In genomic region chr16:34082494-34083469, GRCm38 (mm10) we compare ENCODE assay signal across 8 mouse cellular contexts.
DNase-seq lines count a peak whose midpoint lies in the region; ATAC-seq and TF ChIP-seq lines count a peak whose summit lies in the region.

No protein-coding gene starts in this region.

- no peaks in the 10 kb centered on the region for H3K9me3 ChIP-seq in lung, embryonic 15.5 days
- no peaks in the 10 kb centered on the region for H3K9me3 ChIP-seq in heart, embryonic 14.5 days (ENCODE audit: control insufficient read depth, low read length)

- no peaks in the 10 kb centered on the region for H3K27me3 ChIP-seq in lung, embryonic 15.5 days
- H3K27me3 ChIP-seq in heart, embryonic 14.5 days (ENCODE audit: control insufficient read depth, insufficient read depth, low read length) = no peaks in the 10 kb centered on the region
- no peaks in the 10 kb centered on the region for H3K27me3 ChIP-seq in myocyte (ENCODE audit: control insufficient read depth, insufficient read depth, insufficient read length)

- H3K4me3 ChIP-seq in lung, embryonic 15.5 days = no peak overlapping the region
- no peak overlapping the region for H3K4me3 ChIP-seq in heart, embryonic 14.5 days (ENCODE audit: control insufficient read depth in 1 of 2, insufficient read depth in 1 of 2, low read depth in 1 of 2, low read length in 2 of 2)
- no peak overlapping the region for H3K4me3 ChIP-seq in myocyte

- no peak for TF ChIP-seq POLR2A in myocyte (IDR thresholded peaks at IDR 0.05; ENCODE audit: insufficient read length, low read depth)

- peak; percentile 28 for DNase-seq in adrenal gland, postnatal 10 days
- no peak for DNase-seq in adrenal gland, adult 18-20 months (ENCODE audit: low spot score in 2 of 2)
- DNase-seq in lung, postnatal 25 days (ENCODE audit: low spot score) = no peak
- no peak for DNase-seq in urinary bladder, postnatal 14 days (ENCODE audit: low spot score)
- no peak for DNase-seq in kidney, postnatal 36 days

- no peak for ATAC-seq in lung, embryonic 15.5 days (ENCODE audit: borderline replicate concordance, extremely low read depth, low FRiP score, low TSS enrichment)
- ATAC-seq in heart, embryonic 14.5 days (ENCODE audit: insufficient number of reproducible peaks, insufficient read depth, low FRiP score, low read depth) = no peak

- 86% methylated on average over 5 of the region's 5 CpGs for WGBS in lung, embryonic 15.5 days
- 78% methylated on average over 5 of the region's 5 CpGs for WGBS in heart, embryonic 14.5 days

- no peak overlapping the region for H3K4me2 ChIP-seq in lung, embryonic 15.5 days
- peak overlapping the region; percentile 8; the same call in 1 of the 2 replicates for H3K4me2 ChIP-seq in heart, embryonic 14.5 days (ENCODE audit: low read length)
- peak overlapping the region; percentile 15 for H3K4me2 ChIP-seq in myocyte (ENCODE audit: low read depth)

- H3K27ac ChIP-seq in lung, embryonic 15.5 days = 0 out of 2 replicates have a peak overlapping the region, but pooled peaks have one; percentile 27
- H3K27ac ChIP-seq in heart, embryonic 14.5 days (replicated peaks in 1 of 2; ENCODE audit: control insufficient read depth in 1 of 2, insufficient read depth in 1 of 2, low read depth in 2 of 2, low read length in 2 of 2) = peak overlapping the region; percentile 84 to 88

- no peak overlapping the region for H3ac ChIP-seq in myocyte (ENCODE audit: control insufficient read depth, insufficient read length)

- peaks cover 51% of the 10 kb centered on the region for H3K4me1 ChIP-seq in lung, embryonic 15.5 days
- peaks cover 37 to 72% of the 10 kb centered on the region in 2 experiments for H3K4me1 ChIP-seq in heart, embryonic 14.5 days (ENCODE audit: control insufficient read depth in 2 of 2, insufficient read depth in 2 of 2, low read length in 2 of 2)

- no peaks in the 10 kb centered on the region for H3K36me3 ChIP-seq in lung, embryonic 15.5 days
- H3K36me3 ChIP-seq in heart, embryonic 14.5 days (ENCODE audit: control insufficient read depth, insufficient read depth, low read length) = no peaks in the 10 kb centered on the region
- no peaks in the 10 kb centered on the region for H3K36me3 ChIP-seq in myocyte (ENCODE audit: control insufficient read depth, insufficient read depth)

- H3K79me2 ChIP-seq in myocyte (ENCODE audit: control insufficient read depth, insufficient read depth) = no peaks in the 10 kb centered on the region

- H3K9ac ChIP-seq in lung, embryonic 15.5 days = no peak overlapping the region
- H3K9ac ChIP-seq in heart, embryonic 14.5 days (ENCODE audit: low read length) = peak overlapping the region; percentile 27; the same call in 1 of the 2 replicates

TF ChIP-seq in myocyte, 11 proteins besides CTCF, POLR2A, EP300 and RAD21:
- TF ChIP-seq TCF3 (IDR thresholded peaks at IDR 0.05; ENCODE audit: insufficient read length, low read depth) (no peak), MYOD1 (IDR thresholded peaks at IDR 0.05; ENCODE audit: control insufficient read depth in 1 of 3, insufficient read length in 2 of 3, low read depth in 2 of 3) (no peak), TCF12 (IDR thresholded peaks at IDR 0.05; ENCODE audit: insufficient read depth, poor library complexity, severe bottlenecking) (no peak), SRF (IDR thresholded peaks at IDR 0.05; ENCODE audit: control insufficient read depth, insufficient read length, low read depth) (no peak), REST (IDR thresholded peaks at IDR 0.05; ENCODE audit: insufficient read depth, insufficient read length) (no peak), USF1 (IDR thresholded peaks at IDR 0.05; ENCODE audit: low read depth) (no peak), CEBPB (IDR thresholded peaks at IDR 0.05; ENCODE audit: insufficient read depth, poor library complexity, severe bottlenecking) (no peak), E2F4 (IDR thresholded peaks at IDR 0.05; ENCODE audit: insufficient read depth) (no peak), POLR2AphosphoS2 (IDR thresholded peaks at IDR 0.05; ENCODE audit: insufficient read length, low read depth) (no peak), MAX (IDR thresholded peaks at IDR 0.05; ENCODE audit: low read depth) (no peak), MYOG (IDR thresholded peaks at IDR 0.05; ENCODE audit: control insufficient read depth in 1 of 3, insufficient read depth in 1 of 3, insufficient read length in 2 of 3, low read depth in 2 of 3) (no peak)
